Mouse (Mus musculus) small intestine, adult 2 months (tissue): ENCODE measurements at regions not wholly inside any gene's neighbourhood (a gene's known extent, or its start where the extent isn't known, plus 50 kb on each side); places are given as distances from the start of the nearest gene placed in this dataset.

Experiments used
- H3K27ac ChIP-seq: fragments of 200-500 bp; 2 replicates; pipeline ENCODE4 v1.5.1; 2012; ENCODE audit warnings: low read depth, low read length, control low read depth, inconsistent platforms; ENCODE audit not compliant: insufficient read depth
- H3K27me3 ChIP-seq: fragments of 200-500 bp; 2 replicates; pipeline ENCODE4 v1.6.1; 2012; ENCODE audit warnings: mild to moderate bottlenecking, moderate library complexity, low read length, inconsistent platforms; ENCODE audit not compliant: control insufficient read depth, insufficient read depth
- H3K36me3 ChIP-seq: fragments of 200-500 bp; 2 replicates; pipeline ENCODE4 v1.6.1; 2012; ENCODE audit warnings: mild to moderate bottlenecking, low read length, control low read depth, inconsistent platforms; ENCODE audit not compliant: control insufficient read depth, insufficient read depth
- H3K4me1 ChIP-seq: fragments of 200-500 bp; 2 replicates; pipeline ENCODE4 v1.6.1; 2012; ENCODE audit warnings: low read length, inconsistent platforms, mixed read lengths; ENCODE audit not compliant: control insufficient read depth, insufficient read depth, insufficient read length
- H3K4me3 ChIP-seq: fragments of 200-500 bp; 2 replicates; pipeline ENCODE4 v1.5.1; 2012; ENCODE audit warnings: low read depth, mild to moderate bottlenecking, control low read depth, inconsistent platforms, low read length, moderate library complexity
- CTCF ChIP-seq: fragments of 200-500 bp; IDR thresholded peaks from 2 replicates; pipeline ENCODE4 v1.5.1; 2012; ENCODE audit warnings: low read depth, mild to moderate bottlenecking, control low read depth, inconsistent platforms, low read length, moderate library complexity, mixed read lengths; ENCODE audit not compliant: insufficient replicate concordance, insufficient read length; ENCODE audit errors: extremely low read depth
- POLR2A ChIP-seq: fragments of 200-500 bp; IDR thresholded peaks from 2 replicates; pipeline ENCODE4 v1.6.1; 2012; ENCODE audit warnings: low read depth, mild to moderate bottlenecking, control low read depth, inconsistent platforms, low read length, moderate library complexity
- WGBS: fragments of 180-500 bp; shearing (Covaris S2); methylation state at CpG from one replicate; pipeline ENCODE4 v1.1.7; 2018; 5-methylcytosine and 5-hydroxymethylcytosine counted together

DNA sequence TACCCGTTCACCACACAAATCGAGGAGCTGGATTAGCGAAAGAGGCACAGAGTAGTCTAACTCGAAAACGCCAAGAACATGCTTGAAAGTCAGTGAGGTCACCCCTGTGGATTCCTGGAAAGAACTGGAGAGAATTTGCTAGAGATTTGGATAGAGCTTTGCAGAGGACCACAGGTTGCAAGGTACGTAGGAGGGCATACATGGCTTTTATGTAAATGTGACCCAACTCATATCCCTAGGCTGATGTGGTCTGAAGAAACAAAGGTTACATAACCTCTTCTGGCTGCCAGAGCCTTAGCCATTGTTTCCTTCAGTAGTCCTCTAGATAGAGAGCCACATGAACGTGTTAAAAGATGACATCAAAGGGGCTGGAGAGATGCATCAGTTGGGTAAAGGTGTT is 525.7 kb upstream of the Sox9 start:
- Histone ChIP-seq H3K4me1 (no peaks in the 10 kb centered on the region), H3K36me3 (no peaks in the 10 kb centered on the region), H3K4me3 (no peak overlapping the region), H3K27me3 (no peaks in the 10 kb centered on the region), H3K27ac (no peak overlapping the region)
- TF ChIP-seq POLR2A (no peak), CTCF (no peak)
- WGBS: 87% methylated on average over 7 of the region's 7 CpGs

DNA sequence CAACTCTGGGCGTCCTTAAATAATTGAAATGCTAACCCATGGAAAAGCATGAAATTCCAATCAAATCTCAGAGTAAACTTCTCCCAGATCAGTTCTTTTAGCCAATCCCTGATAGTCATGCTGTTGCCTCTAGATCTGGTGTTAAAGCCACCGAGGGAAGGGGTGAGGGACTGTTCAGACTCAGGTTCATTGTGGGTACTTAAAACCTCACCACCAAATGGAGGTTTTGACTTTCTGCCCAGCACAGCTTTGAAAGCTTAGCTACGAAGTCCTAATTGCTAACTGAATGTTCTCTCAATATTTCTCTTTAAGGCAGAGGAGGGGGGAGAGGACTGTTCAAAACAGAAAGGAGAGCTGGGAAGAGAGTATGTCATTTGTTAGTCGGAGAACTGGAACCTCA is 517.9 kb upstream of the Sox9 start:
- WGBS: 71% methylated on average over 4 of the region's 4 CpGs
- TF ChIP-seq POLR2A: no peak
- no peak for TF ChIP-seq CTCF
- H3K36me3 ChIP-seq: no peaks in the 10 kb centered on the region
- H3K27ac ChIP-seq: no peak overlapping the region
- no peaks in the 10 kb centered on the region for H3K4me1 ChIP-seq
- H3K4me3 ChIP-seq: no peak overlapping the region
- no peaks in the 10 kb centered on the region for H3K27me3 ChIP-seq

DNA sequence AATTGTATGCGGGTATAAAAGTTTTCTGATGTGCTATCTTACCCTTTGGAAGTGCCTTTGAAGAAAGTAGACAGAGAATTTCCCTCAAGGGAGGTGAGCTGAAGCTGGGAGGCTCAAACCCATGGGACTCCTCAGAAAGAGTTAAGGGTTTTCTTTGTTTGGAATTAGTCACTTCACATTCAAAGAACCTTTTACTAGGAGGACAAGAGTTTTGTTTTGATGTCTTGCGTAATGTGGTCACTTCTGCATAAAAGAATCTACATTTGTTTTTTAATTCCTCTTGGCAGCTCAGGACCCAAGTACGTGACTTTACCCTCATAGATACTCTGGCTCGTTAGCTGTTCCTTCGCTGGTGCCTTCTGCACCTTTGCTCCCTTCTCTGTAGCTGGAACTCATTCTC is 511.1 kb upstream of the Sox9 start:
- no peaks in the 10 kb centered on the region for H3K4me1 ChIP-seq
- no peaks in the 10 kb centered on the region for H3K36me3 ChIP-seq
- no peaks in the 10 kb centered on the region for H3K27me3 ChIP-seq
- no peak overlapping the region for H3K27ac ChIP-seq
- 88% methylated on average over 5 of the region's 5 CpGs for WGBS
- no peak overlapping the region for H3K4me3 ChIP-seq
- no peak for TF ChIP-seq POLR2A
- no peak for TF ChIP-seq CTCF

DNA sequence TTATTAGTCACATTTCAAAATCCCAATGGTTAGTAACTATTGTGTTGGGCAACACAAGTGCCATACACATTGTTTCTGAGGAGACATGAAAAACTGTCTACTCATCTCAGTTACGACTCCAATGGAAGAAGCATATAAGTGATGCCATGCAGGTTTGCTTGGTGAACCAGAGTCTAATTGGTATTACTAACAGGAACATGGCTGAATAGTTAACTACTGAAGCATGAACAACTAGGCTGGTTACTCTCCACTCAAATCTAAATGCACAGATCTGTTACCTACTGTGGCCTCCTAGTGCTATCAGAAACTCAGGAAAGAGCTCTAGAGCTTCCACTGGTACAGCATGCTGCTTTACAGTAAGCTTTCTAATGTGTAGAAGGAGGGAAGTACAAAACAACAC is 503.5 kb upstream of the Sox9 start:
- no peak overlapping the region for H3K4me3 ChIP-seq
- no peaks in the 10 kb centered on the region for H3K36me3 ChIP-seq
- TF ChIP-seq CTCF: no peak
- no peak for TF ChIP-seq POLR2A
- no peaks in the 10 kb centered on the region for H3K4me1 ChIP-seq
- 81% methylated on average over 1 of the region's 1 CpGs for WGBS
- no peak overlapping the region for H3K27ac ChIP-seq
- no peaks in the 10 kb centered on the region; the same call in 1 of the 2 replicates for H3K27me3 ChIP-seq

DNA sequence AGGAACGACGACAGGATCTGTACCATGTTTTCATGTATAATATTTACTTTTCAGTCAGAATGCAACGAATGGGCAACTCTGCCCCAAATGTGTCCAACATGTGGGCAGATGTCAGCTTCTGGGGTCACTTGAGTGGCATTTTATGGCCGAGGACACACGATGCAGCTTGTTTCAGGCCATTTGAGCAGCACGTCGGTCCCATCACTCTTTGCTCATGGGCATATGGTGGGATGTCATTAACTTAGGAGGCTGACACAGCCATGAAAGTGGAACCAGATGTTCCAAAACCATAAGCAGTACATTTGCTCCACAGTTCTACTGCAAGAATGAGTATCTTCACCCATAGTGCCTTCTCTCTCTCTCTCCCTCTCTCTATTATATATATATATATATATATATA is 499.1 kb upstream of the Sox9 start:
- no peak overlapping the region for H3K27ac ChIP-seq
- WGBS: 79% methylated on average over 7 of the region's 7 CpGs
- H3K36me3 ChIP-seq: no peaks in the 10 kb centered on the region
- H3K4me3 ChIP-seq: no peak overlapping the region
- TF ChIP-seq CTCF: no peak
- TF ChIP-seq POLR2A: no peak
- H3K27me3 ChIP-seq: no peaks in the 10 kb centered on the region; the same call in 1 of the 2 replicates
- no peaks in the 10 kb centered on the region for H3K4me1 ChIP-seq

DNA sequence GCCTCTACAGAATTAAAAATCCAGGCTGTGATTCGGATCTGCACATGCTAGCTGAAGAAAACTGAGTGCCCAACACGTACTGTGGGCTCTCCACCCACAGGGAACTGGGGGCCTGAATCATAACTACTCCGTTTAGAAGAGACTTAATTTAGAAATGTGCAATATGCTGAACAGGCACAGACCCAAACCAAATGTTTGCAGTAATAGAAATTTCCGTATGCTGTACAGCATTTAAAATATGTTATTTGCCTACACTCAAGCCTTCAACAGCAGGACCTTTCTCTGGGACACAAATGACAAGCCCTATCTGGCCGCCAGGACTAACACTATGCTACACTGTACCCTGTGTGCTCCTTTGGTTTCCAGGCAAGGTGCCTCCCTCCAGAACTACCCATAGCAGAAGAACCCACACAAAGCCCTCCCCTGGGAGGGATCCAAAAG is 483.1 kb upstream of the Sox9 start:
- H3K4me3 ChIP-seq: no peak overlapping the region
- 82% methylated on average over 5 of the region's 5 CpGs for WGBS
- TF ChIP-seq CTCF: no peak
- no peak for TF ChIP-seq POLR2A
- H3K36me3 ChIP-seq: no peaks in the 10 kb centered on the region
- H3K4me1 ChIP-seq: no peaks in the 10 kb centered on the region
- H3K27ac ChIP-seq: no peak overlapping the region
- no peaks in the 10 kb centered on the region for H3K27me3 ChIP-seq

DNA sequence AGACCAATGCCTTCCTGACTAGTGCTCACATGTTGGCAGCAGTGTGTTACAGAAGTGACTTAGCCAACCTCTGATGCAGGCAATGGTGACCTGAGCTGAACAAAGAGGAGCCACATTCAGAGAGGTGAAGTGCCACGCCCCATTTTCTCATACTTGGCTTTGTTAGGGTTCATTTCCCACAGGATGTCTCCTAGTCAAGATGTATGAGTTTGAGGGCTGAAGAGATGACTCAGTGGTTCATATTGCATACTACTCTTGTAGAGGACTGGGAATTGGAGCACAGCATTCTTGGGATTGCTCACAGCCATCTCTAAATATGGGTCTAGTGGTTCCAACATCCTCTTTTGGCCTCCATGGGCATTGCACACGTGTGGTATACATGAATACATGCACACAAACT is 478.9 kb upstream of the Sox9 start:
- Histone ChIP-seq H3K36me3 (no peaks in the 10 kb centered on the region), H3K27me3 (no peaks in the 10 kb centered on the region), H3K4me1 (no peaks in the 10 kb centered on the region), H3K4me3 (no peak overlapping the region), H3K27ac (no peak overlapping the region)
- TF ChIP-seq POLR2A (no peak), CTCF (no peak)
- WGBS: 75% methylated on average over 2 of the region's 2 CpGs

DNA sequence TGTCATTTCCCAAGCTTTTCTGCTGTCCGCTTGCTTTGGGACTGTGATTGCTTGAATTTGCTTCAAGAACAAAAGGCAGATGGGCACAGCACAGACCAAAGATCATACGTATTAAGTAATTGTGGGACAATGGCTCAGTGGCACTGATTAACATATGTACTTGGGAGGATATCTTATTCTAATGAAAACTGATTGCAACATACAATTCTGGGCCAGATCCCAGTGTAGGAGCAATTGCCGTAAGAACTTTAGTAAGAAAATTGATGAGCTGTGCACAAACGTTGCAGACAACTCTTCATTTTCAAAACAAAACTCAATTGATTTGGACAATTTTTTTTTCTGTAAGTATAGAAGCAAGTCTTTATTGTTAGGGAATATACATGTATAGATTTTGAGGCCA is 456.2 kb upstream of the Sox9 start:
- Histone ChIP-seq H3K27me3 (no peaks in the 10 kb centered on the region), H3K27ac (no peak overlapping the region), H3K36me3 (no peaks in the 10 kb centered on the region), H3K4me3 (no peak overlapping the region), H3K4me1 (peaks cover 2% of the 10 kb centered on the region; the same call in 1 of the 2 replicates)
- TF ChIP-seq CTCF (no peak), POLR2A (no peak)
- WGBS: 87% methylated on average over 4 of the region's 4 CpGs
